Mouse (Mus musculus): ENCODE results near the gene Zfp879.

Zfp879 gene

DNA sequence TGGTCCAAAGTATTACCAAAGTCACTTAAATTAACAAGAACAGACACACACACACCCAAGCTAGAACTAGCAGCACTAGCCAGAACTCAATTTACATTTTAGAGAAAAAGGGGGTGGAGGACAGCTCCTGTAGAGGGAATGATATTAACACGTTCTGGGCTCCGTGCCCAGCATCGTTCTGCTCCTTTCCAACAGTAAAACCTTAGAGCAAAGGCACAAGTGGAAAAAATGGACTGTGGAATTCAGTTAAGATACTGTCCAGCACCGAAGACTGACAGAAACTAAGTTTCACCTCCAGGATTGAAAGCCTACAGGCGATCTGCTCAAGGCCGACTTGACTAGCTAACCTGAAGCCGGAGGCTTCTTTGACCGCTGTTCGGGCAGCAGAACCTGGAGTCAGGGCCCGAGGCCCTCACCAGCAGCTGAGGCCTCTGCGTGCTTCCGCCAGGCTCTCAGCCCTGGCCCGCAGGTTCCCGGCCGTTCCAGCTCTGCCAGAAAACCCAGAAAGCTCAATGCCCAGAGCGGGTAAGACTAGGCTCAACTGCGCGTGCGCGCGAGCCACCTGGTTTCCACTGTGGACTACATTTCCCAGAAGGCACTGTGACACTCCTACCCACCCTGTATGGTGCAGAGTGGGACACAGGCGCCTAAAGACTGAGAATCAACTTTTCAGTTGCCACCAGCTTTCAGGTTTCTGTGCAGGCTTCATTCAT, at the start of gene Zfp879:
Zfp879 (minus strand) TSS at position 530 of the 713 bp plus-strand sequence.
- DNase-seq (ENCODE audit: low spot score), result no peak

GRCm38 (mm10) chr11:50887390-50888128, 46.2 kb upstream of the Zfp879 start, which contains the start of gene Zfp454:
TSS of gene Zfp454 (minus strand) at chr11:50887651.
- peak; percentile 78 for DNase-seq (ENCODE audit: low spot score)

GRCm38 (mm10) chr11:50886933-50887293, 45.6 kb upstream of the Zfp879 start:
- DNase-seq (ENCODE audit: low spot score), result peak; percentile 3

DNA sequence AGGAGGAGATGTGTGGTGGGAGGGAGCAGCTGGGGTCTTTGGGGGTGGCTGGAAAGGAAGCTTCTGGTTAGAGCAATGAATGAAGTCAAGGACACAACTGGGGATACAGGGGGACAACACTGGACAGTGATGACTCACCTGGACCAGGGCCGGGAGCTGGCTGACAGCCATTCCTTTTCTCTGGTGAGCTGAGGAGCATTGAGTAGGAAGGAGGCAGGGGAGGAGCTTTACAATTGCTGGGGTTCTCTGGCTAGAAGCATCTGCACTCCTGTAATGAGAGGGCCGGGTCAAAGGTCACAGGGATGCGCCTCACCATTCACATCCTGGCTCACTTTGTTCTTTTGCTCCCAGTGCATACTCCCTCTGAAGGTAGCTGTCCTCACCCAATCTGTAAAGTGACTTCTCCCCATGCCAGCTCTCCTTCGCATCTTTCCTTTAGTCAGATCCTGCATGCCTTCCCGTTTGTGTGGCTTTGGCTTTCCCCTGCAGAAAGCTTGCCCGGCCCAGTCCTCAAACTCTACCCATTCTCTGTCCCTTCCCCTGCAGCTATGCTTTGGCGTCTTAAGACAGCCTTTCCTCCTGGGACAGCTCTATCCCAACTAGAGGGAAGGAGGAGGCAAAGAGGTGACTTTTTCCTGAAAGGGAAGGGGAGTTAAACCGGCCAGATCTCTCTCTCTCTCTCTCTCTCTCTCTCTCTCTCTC, 45.0 kb upstream of the Zfp879 start:
- DNase-seq (ENCODE audit: low spot score), result no peak

DNA sequence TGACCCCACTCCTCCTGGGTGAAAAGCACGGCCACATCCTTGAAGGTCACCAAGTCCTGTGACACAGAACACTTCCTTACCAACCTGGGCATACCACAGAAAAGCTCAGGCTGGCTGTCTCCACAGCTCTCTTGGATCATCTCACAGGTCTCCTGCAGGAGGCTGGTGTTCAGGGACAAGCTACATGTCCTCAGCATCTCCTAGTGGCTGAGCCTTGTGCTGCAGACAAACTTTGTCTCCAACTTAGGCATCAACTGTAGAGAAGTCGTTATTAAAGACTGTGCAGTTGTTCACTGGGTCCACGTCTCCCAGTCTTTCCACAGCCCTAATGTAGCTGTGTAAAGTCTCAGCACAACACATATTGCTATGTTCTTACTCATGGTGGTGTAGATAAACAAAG, 42.4 kb upstream of the Zfp879 start:
- no peak for DNase-seq (ENCODE audit: low spot score)

GRCm38 (mm10) chr11:50878641-50879040, 37.3 kb upstream of the Zfp879 start:
- DNase-seq (ENCODE audit: low spot score), result no peak

DNA sequence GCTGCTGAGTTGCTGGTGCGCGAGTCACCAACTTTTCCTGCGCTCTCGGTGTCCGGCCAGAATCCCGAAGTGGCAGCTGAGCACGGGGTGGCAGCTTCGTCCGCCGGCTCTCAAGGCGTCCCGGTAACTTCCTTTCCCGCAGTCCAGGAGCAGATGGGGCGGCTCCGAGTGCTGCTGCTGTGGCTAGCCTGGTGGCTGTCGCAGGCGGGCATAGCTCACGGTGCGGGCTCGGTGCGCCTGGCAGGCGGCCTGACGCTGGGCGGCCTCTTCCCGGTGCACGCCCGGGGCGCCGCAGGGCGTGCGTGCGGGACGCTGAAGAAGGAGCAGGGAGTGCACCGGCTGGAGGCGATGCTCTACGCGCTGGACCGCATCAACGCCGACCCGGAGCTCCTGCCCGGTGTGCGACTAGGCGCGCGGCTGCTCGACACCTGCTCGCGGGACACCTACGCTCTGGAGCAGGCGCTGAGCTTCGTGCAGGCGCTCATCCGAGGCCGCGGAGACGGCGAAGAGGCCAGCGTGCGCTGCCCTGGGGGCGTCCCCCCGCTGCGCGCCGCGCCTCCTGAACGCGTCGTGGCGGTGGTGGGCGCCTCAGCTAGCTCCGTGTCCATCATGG, 9.7 kb upstream of the Zfp879 start:
- no peak for DNase-seq (ENCODE audit: low spot score)

GRCm38 (mm10) chr11:50850177-50850735, 8.9 kb upstream of the Zfp879 start, which contains the start of gene Grm6:
TSS of gene Grm6 (plus strand) at chr11:50850685.
- no peak for DNase-seq (ENCODE audit: low spot score)

GRCm38 (mm10) chr11:50849310-50849709, 8.0 kb upstream of the Zfp879 start:
- no peak for DNase-seq (ENCODE audit: low spot score)

DNA sequence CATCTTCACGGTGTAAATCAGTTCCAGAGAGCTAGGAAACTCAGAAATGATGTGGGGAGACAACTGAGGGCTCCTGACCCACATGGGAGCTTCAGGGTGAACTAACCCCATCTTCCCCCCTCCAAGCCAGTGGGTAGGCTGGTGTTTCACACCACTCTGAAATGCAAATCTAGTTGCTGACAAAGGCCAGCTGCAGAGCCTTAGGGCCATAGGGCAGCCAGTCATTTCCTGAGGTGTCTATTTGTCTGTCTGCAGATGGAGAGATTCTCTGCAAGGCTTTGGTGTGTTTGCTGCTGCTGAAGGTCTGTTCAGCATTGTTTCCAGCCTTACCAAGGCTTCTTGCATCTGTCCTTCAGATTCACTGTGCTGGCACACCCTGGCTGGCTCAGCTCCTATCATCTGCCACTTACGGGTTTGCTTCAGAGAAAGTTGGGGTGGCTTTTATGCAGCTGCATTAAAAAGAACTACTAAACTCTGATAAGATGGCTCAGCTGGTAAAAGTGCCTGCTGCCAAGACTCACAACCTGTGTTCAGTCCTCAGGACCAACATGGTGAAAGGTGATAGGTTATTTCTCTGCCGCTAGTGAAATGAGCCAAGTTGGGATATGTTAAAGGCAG, 7.3 kb upstream of the Zfp879 start:
- DNase-seq (ENCODE audit: low spot score), result no peak

- DNase-seq (ENCODE audit: low spot score), result no peak
These were observed 5.7 kb upstream of the Zfp879 start for GRCm38 (mm10) chr11:50847047-50847446.

DNA sequence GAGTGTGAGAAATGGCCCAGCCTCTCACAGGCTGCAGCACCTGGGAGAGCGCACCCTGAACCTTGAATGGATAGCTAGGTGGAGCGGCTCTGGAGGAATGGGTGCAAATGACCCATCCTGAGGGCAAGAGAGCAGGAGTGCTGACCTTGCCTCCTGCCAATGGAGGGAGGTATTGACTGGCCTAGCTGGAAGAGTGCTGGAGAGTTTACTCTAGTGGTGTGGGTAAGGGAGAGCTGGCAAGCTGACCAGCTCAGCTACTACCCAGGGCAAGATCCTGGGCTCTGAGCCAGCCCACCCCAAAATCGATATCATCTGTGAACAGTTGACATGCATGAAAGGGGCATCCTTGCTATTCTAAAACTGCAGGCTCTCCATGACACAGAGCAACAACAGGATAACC, 4.6 kb upstream of the Zfp879 start:
- no peak for DNase-seq (ENCODE audit: low spot score)

GRCm38 (mm10) chr11:50835727-50836126, 5.6 kb downstream of the Zfp879 start:
- no peak for DNase-seq (ENCODE audit: low spot score)

- DNase-seq (ENCODE audit: low spot score), result peak; percentile 68
These were observed 14.1 kb downstream of the Zfp879 start, which contains the start of gene Zfp354c for GRCm38 (mm10) chr11:50827010-50827953. TSS of gene Zfp354c (minus strand) at chr11:50827724.

DNA sequence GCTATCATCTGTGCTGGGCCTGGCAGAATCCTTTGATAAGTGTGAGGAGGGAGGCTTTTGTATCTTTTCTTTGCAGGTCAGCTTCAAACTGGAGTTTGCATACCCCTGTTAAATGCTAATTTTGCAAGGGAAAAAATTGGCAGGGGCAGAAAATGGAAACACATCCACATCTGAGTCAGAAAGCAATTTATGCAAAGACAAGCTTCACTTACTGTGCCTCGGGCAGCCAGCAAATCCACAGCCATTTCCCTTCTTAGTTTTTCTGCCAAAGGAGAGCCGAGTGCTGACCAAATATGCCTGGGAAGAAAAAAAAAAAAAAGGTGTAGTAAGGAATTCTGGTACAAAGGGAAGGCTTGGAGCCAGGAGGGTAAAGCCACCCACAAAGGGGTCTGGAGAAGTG, 15.1 kb downstream of the Zfp879 start:
- no peak for DNase-seq (ENCODE audit: low spot score)

GRCm38 (mm10) chr11:50814233-50814632, 27.1 kb downstream of the Zfp879 start:
- DNase-seq (ENCODE audit: low spot score), result no peak

DNA sequence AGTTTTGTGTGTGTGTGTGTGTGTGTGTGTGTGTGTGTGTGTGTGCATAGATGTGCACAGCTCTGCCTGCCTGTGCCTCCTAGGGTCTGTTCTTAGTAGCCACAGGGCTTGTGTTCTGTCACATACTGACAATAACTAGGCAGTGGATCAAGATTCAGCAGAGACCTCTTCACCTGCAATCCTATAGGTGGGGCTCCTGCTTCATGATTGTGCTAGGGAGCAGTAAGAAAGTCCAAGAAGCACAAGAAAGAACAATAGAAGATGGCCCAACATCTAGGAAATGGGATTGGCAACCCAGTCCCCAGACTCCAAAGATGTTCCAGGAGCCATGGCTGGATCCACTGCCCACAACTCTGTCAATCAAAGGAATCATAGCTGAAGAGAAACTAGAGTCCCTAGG, 42.5 kb downstream of the Zfp879 start:
- DNase-seq (ENCODE audit: low spot score), result no peak

GRCm38 (mm10) chr11:50797674-50798073, 43.7 kb downstream of the Zfp879 start:
- DNase-seq (ENCODE audit: low spot score), result no peak
